Mouse (Mus musculus): ENCODE results near the gene Kank1.

The Kank1 gene

DNA sequence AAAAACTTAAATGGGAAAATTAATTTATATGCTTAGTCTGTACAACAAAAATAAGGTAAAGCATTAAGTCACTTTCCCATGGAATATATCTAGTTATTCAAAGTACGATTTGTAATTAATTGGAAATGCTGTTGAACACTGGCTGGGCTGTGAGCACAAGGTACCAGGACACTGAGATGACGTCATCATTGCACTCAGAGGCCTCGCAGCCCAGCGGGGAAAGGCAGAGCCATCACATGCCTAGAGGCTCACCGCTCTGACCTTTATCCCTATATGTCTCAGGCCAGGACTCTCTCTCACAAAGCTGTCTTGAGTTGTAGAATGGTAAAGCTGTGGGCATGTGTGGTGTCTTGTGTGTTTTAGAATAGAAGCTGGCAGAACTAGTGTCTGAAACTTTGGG, 128.9 kb downstream of the Kank1 start:
- no peak for DNase-seq (ENCODE audit: low spot score in 2 of 2)

DNA sequence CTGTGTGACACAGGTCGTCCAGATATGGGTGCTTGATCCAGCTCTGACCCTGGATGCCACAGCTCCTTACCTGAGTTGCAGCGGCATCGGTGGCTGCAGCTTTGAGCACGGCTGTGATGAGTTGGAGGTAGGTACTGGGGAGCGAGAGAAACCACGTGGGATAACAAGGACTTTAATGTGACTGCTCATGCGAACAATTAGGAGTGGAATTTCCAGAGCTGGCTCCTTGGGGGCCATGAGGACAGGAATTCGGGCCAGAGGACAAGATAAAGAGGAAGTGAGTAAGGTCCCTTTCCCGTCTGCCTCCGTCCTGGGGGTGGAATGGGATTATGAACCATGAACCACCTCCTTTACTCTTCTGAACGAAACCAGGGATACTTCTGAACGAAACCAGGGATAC, 129.8 kb downstream of the Kank1 start:
- DNase-seq (ENCODE audit: low spot score in 2 of 2), result no peak

DNA sequence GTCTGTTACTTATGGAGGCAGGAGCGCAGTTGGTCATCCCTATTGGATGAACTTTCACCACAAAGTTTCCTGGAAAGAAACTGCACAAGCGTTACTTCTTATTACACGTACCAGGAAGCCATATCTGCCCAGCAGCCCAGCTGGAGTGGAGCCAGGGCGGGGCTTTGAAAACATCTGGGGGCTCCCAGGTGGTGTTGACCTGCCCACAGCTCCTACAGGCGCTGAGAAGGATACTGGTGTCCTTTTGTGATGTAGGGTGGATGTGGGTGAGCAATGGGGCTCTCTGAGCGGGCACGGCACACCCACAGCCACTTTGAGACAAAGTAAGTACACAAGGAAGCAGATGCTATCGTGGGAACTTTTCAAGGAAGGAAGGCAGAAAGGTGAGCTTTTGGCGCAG, 133.7 kb downstream of the Kank1 start:
- no peak for DNase-seq (ENCODE audit: low spot score in 2 of 2)

DNA sequence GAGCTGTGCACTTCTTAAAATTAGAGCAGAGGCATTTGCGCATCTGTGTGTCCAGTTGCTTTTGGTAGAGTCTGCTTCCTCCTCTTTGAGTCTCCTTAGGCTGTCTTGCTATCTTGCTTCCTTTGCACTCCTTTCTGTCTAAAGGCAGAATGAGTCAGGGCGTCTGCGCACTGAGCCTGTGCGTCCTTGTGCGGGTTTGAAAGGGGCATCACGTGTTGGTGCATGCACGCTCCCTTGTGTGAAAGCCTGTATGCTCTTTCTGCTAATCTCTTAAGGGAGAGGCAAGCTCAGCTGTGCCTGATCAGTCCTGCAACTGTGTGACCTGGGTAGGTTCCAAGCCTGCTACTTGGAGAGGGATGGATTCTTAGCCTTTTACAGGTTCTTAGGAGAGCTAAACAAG, 136.0 kb downstream of the Kank1 start:
- DNase-seq (ENCODE audit: low spot score in 2 of 2), result no peak

DNA sequence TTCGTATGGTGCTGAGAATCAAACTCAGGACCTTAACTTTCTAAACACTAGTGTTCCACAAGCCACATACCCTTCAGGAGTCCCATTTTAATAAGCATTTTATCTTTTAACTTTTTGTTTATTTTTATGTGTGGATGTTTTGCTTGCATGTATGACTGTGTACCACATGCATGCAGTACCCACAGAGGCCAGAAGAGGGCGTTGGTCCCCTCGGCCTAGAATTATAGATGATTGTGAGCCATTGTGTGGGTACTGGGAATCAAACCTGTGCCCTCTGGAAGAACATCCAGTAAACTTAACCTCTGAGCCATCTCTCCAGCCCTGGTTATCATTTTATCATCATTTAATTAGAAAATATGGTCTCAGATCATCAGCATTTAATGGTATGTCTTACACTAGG, 136.8 kb downstream of the Kank1 start:
- no peak for DNase-seq (ENCODE audit: low spot score in 2 of 2)

DNA sequence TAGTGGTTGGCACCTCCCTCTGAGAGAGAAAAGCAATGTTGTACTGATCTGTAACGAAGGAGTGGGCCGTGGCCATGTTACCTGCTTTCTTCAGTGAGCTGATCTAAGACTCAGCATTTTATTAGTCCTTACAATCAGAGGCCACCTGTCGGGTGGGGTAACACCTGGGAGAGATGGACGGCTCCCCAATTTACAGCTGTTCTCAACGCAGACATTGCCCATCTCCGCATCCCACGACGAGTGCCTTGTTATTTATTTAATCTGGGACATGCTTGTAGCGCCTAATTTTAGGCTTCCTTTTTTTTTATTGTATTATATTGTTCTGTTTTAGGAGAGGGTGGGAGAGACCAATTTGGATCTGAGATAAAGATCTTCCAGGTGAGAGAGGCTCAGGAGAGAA, 137.4 kb downstream of the Kank1 start:
- no peak for DNase-seq (ENCODE audit: low spot score in 2 of 2)

DNA sequence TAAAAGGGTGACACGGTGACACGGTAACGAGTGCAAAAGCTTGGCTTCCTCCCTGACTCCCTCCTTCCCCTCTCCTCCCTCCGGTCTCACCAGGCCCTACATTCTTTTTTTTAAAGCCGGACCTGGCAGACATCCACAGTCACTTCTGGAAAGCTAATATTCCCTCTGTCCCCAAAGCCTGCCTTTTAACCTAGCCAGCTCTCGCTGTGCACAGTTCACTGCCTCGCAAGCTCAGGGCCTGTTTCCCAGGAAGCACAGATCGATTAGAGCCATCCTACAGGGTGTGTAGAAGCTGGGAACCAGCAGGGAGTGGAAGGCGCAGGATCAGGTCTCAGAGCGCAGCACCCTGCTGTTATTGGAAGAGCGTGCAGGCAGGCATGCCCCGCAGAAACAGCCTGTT, 138.2 kb downstream of the Kank1 start:
- DNase-seq (ENCODE audit: low spot score in 2 of 2), result peak in 1 of 2 experiments; percentile 8

DNA sequence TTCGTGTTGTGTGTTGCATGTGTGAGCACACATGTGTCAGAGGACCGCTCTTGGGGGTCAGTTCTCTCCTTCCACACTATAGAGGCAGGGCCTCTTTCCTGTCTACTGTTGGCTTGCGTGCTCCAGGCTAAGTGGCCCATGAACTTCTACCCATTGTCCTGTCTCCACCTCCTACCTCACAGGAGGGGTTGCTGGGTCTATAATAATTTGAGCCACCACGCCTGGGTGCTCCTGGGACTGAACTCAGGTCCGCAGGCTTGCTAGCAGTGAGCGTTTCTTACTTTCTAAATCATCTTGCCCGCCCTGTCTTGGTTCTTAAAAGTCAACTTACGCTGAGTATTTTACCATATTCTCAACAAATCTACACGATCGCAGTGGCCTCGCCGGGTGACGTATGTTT, 140.1 kb downstream of the Kank1 start:
- DNase-seq (ENCODE audit: low spot score in 2 of 2), result no peak

DNA sequence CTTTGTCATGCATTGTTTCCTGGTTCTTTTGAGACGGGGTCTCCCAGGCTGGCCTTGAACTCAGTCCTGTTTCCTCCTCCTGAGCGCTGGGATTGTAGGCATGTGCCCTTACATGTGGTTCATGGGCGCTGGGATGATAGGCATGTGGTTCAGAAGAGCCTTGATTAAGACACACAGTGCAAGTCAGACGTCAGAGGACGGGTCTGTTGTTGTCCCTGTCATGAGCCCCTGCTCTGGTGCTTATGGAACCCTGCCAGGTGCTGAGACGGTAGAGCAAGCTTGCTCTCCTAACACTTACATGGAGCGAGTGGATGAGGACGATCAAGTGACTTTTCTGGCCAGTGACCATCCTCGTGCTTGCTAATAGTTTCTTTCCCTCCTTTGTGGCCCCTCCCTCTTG, 143.9 kb downstream of the Kank1 start:
- DNase-seq (ENCODE audit: low spot score in 2 of 2), result no peak

DNA sequence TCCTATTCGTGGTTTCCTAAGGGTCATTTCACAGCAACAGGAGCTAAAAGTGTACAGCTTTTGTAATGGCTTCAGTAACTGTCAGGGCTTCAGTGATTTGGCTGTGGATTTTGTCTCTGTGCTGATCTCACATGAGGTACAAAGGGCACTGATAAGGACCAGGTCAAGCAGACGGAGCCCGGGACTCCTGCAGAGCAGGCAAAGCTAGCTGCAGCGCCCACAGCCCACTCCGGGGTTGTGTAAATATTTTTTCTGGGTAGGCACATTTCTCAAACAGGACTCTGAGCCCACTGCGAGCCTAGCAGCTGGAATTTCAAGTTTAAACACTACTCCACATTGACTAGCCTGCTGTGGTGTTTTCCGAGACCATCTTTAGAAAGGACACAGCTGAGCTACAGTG, 145.2 kb downstream of the Kank1 start:
- no peak for DNase-seq (ENCODE audit: low spot score in 2 of 2)

DNA sequence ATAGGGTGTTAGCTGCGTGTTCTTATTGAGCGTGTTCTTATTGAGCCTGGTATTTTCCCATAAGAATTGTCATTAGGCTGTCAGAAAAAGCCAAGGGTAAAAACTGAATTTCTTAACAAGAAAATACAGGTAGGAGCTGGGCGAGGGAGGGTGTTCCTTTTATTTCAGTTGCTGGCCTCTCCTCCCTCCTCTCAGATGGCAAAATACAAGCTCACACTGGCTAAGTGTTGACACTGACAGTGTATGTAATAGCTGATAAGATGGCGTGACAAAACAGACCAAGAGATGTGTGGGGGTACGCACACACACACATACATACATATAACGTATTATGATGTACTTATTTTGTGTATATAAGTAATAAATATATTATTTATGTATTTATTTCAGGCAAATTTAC, 145.7 kb downstream of the Kank1 start:
- DNase-seq (ENCODE audit: low spot score in 2 of 2), result no peak

DNA sequence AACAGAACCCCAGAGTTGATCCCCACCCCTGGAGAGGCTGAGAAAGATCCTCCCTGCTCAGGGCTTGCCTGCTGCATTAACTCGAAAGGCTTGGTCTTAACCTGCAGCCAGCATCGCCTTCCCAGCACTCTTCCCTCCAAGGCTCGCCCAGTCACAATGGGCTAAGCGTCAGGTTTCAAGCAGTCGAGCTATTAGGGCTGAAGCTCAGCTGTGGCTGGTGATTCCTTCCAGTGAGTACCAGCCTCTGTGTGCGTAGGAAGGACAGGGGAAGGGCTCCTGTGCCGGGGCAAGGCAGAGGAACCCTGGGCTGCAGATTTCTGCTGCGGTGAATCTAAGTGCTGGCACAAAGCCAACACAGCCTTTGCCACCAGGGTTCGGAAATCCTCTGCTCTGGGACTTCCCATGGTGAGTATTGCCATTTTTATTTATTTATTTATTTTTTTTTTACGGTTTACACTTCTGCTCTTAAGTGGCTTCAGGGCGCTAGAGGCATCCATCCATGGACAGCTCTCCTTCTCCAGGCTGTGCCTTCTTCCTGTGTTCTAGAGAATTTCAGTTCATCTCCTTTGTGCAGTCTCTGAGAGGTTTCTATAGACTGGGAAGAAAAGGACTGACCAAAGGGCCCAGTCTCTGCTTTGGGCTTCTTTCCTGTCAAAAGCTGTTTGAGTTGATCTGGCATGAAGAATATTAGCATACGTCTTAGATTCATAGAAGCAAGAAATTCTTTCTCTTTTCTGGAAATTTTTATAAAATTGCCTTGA, 146.8 kb downstream of the Kank1 start:
- no peak for DNase-seq (ENCODE audit: low spot score in 2 of 2)

DNA sequence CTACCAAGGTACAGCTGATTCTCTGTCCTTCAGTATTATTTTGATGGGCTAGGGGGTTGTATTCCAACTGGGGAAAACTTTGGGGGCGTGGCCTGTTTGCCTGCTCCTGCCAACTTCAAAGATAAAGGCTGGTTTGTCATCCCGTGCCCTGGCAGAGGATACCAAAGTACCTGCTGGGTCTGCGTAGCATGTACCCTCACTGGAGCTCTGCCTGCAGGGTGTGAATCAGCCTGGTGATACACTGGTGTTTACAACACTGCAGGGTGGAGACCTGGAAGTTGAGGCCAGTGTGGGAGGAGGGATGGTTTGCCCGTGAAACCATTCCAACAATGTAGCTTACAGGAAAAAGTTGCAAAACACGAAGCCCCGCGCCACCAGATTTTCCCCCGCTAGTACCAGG, 149.2 kb downstream of the Kank1 start:
- no peak for DNase-seq (ENCODE audit: low spot score in 2 of 2)

DNA sequence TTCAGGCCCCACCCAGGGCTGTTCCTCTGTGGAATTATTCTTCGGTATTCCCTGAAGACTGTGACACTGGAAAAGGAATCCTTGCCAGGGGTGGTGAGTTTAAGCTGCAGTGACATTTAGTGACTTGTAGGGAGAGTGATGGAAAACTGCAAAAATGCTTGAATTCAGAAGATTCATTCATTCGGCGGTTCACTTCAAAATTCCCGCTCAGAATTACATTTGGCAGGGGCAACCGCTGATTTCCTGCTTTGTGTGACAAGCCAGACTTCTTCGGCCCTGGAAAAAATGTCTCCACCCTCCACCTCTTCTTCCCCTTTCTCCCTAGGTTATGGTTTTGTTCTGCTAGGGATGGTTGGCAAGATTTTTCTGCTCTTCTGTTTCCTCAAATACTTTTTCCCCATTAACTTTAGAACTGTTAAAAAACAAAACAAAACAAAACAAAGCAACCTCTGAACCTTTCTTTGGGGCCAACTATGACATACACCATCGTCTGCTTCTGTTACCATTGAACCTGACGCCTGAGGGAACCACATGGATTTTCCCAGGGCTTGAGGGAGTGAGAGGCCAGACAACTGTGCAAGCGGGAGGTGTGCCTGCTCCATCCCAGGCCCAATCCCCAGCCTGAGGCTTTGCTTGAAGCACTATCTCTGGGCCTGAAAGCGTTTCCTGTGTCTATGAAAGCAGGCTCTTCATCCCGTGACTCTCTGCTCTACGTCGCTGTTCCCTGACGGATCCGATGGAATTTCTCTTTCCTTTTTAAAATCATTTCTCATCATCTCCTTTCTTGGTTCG, 150.1 kb downstream of the Kank1 start:
- no peak for DNase-seq (ENCODE audit: low spot score in 2 of 2)

DNA sequence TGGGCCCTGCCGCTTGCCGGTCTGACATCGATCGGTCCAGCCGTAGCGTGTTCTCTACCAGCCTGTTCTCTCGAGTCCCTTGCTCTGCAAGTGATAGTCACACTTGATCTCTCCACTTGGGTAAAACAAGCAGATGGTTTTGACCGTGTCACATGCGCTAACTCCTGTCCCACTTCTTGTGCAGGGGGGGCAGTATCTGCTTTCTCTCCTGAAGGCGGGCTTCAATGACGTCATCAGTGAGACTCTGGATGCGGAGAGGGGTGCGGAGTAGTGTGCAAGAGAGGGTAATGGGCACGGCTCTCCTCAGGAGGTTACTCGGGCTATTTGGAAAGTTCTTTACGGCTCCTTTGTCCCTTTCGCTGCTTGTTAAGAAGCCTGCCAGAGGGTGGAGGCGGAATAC, 151.1 kb downstream of the Kank1 start:
- DNase-seq (ENCODE audit: low spot score in 2 of 2), result no peak

DNA sequence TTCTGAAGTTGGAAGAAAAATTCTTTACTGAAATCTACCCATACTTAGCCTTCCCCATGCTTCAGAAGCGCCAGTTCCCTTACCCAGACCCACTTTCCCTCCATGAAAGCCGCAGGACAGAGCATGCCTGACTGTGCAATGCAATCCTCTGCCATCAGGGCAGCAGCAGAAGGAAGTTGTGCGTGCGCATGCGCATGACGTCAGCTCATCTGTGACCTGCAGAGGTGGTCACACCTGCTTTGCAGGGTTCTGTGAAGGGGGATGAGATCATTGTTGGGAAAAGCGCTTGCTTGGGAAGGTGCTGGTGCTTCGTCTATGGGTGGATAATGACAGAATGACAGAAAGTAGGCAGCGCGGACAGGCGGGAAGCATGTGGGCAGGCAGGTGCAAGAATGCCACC, 155.4 kb downstream of the Kank1 start:
- DNase-seq (ENCODE audit: low spot score in 2 of 2), result no peak

DNA sequence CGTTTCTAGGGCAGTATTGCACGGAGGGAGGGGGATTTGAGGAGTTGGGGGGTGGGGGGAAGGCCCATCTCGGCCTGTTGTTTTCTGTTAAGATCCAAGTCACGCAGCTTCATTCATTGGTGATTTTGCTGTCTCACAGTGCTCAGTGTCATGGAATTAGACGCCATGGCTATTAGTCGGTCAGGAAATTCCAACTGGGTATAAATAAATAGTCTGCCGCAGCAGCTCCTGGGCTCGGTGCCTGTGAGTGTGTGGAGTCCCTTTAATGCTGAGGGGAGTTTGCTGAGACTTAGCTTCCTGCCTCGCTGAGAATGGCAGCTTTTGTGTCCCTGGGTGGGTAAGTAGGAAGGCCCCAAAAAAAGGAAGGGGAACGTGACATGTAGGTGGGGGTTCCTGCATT, 158.3 kb downstream of the Kank1 start:
- peak in 1 of 2 experiments; percentile 32 for DNase-seq (ENCODE audit: low spot score in 2 of 2)

DNA sequence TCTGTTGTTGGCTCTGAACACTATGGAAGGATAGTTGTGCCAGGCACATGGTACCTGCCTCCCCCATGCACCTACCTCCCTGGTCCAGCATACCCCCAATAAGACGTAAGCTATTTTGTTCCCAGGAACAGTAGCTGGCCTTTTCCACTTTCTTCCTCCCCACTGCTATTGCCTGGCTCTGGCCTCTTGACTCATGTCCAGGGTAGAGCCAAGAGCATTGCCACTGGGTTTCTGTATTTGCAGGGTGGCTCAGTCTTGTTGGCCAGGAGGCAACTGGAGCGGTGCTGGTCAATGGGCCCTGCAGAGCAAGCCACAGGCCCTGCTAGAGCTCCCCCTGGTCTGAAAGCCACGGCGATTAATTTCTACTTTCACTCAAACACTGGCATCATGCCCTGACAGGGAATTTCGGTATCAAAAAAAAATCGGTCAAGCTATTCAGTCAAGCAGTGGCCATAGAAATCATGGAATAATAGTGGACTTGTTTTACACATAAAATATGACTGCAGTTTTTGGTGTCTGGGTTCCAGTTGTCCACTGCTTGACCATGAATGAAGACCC, 160.0 kb downstream of the Kank1 start:
- DNase-seq (ENCODE audit: low spot score in 2 of 2), result no peak

DNA sequence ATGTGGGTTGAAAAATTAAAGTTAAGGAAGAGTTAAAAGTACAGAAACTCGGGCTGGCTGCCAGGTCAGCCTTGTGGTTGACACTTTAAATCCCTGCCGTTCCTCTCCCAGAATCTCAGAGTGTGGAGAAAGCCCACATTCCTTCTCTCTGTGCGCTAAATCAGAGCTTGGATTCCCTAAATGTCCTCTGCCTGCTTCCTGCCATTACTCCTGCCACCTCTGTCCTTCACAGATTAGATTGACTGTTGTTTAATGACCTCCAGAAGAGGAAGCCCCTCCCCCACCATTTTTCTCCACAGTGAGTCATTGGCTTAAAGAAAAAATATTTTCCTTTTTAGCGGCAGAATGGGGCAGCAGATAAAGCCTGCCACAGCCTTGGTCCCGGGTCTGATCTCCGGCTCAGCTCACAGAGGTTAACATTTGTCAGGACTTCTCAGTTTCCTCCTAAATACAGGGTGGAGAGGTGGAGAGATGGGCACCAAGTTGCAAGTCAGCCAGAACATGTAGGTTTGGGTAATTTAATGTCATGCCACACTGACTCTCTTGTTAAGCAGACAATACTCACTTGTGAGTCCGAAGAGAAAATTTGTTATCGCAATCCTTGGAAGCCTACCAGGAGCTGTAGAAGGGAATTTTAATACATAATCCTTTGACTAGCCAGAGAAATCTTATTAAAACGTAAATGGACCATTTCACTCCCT, 162.9 kb downstream of the Kank1 start:
- DNase-seq (ENCODE audit: low spot score in 2 of 2), result no peak

DNA sequence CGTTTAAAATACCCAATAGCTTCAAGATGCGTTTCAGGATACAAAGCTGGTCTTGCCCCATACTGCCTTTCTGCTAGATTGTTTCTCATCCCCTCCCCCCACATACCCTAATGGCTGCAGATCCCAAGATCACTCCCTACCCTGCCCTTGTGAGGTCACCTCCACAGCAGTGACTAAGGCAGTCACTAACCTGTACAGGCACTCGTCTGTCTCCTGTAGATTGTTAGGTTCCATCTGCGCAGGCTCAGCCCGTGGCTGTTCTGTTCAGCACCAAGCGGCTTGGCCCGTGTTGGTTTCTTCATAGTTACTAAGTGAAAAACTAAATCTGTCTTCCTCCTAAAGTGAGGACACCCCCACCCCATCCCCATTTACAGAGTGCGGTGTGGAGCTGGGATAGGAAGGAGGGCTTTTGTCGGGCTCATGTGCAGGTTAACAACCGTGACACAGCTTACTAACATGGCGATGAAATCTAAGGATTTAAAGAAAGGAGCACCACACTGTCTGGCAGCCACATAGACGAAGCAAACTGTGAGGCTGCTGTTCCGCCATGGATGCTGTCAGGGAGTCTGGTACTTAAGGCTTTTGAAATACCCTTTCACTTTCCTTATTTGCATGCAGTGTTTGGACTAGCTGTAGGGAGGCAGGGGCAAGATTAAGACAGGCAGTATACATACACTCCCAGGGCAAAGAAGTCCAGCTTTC, 163.6 kb downstream of the Kank1 start:
- no peak for DNase-seq (ENCODE audit: low spot score in 2 of 2)

DNA sequence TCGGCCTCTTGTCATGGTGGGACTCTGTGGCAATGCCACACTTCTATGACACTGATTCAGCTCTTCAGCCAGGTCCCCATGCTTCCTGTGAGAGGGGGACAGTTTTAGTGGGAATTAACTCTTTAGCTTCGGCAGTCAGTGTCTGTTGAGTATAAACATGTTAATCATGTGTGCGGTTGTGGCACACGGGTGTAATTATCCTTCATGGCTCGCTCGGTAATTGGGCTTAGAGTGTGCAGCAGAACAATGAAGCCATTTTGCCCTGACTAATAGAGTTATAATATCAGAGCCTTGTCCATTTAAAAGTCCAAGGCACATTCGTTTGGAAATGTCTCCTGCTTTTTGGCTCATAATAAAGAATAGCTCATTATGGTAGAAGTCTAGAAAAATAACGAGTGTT, 164.7 kb downstream of the Kank1 start:
- DNase-seq (ENCODE audit: low spot score in 2 of 2), result no peak

DNA sequence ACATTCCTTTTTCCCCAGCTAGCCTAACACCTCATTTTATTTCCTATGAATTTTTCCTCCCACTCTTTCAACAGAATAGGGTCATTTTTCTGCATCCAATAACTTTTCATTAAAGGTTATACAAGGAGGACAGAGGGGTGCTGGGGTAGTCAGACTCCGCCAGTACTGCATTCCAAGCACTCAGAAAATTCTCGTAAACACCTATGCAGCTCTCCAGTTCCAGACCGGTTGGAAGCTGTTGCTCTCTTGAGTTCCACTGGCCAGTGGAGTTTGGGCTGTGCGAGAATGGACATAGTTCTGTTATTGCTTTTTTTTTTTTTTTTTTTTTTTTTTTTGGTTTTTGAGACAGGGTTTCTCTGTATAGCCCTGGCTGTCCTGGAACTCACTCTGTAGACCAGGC, 167.4 kb downstream of the Kank1 start:
- no peak for DNase-seq (ENCODE audit: low spot score in 2 of 2)

Measured in frontal cortex, postnatal 36 days (tissue).